Mouse (Mus musculus): ENCODE results near the gene Atp5j2.
"Not testable (repeated sequence)": the region's sequence is repeated elsewhere in the genome, so short reads cannot be mapped to it uniquely, and the experiment has no call there.

Gene Atp5j2

GRCm38 (mm10) chr5:145191962-145192361 is at the start of gene Atp5j2:
Gene Atp5j2, minus strand, starts transcription at chr5:145192062.
- DNase-seq, result no peak

- DNase-seq, result peak; percentile 31 to 53
Observed at GRCm38 (mm10) chr5:145234636-145235035, 42.8 kb upstream of the Atp5j2 start.

GRCm38 (mm10) chr5:145231893-145232411 is 40.1 kb upstream of the Atp5j2 start:
- DNase-seq, result peak in 1 of 2 experiments; percentile 23

- DNase-seq, result peak; percentile 97 to 98
Observed at GRCm38 (mm10) chr5:145231367-145231871, 39.6 kb upstream of the Atp5j2 start, which contains the start of gene Zfp655. Gene Zfp655, plus strand, starts transcription at chr5:145231715.

GRCm38 (mm10) chr5:145230641-145231040 is 38.8 kb upstream of the Atp5j2 start:
- peak; percentile 29 to 32 for DNase-seq

- not testable (repeated sequence) for DNase-seq
Observed at GRCm38 (mm10) chr5:145229283-145229682, 37.4 kb upstream of the Atp5j2 start.

GRCm38 (mm10) chr5:145226453-145226852 is 34.6 kb upstream of the Atp5j2 start:
- no peak for DNase-seq

- DNase-seq, result no peak
Observed at GRCm38 (mm10) chr5:145223395-145223794, 31.5 kb upstream of the Atp5j2 start.

- DNase-seq, result no peak
Observed at GRCm38 (mm10) chr5:145222840-145223239, 31.0 kb upstream of the Atp5j2 start.

GRCm38 (mm10) chr5:145219981-145220380 is 28.1 kb upstream of the Atp5j2 start:
- peak; percentile 67 to 72 for DNase-seq

GRCm38 (mm10) chr5:145218671-145219070 is 26.8 kb upstream of the Atp5j2 start:
- no peak for DNase-seq

GRCm38 (mm10) chr5:145218206-145218605 is 26.3 kb upstream of the Atp5j2 start:
- DNase-seq, result peak in 1 of 2 experiments; percentile 63

- DNase-seq, result no peak
Observed at GRCm38 (mm10) chr5:145217746-145218145, 25.9 kb upstream of the Atp5j2 start.

- peak; percentile 21 to 52 for DNase-seq
Observed at GRCm38 (mm10) chr5:145214679-145215078, 22.8 kb upstream of the Atp5j2 start.

- no peak for DNase-seq
Observed at GRCm38 (mm10) chr5:145213505-145213904, 21.6 kb upstream of the Atp5j2 start.

- no peak for DNase-seq
Observed at GRCm38 (mm10) chr5:145212216-145212615, 20.4 kb upstream of the Atp5j2 start.

GRCm38 (mm10) chr5:145211340-145211739 is 19.5 kb upstream of the Atp5j2 start:
- DNase-seq, result no peak

- DNase-seq, result not testable (repeated sequence)
Observed at GRCm38 (mm10) chr5:145208391-145208790, 16.5 kb upstream of the Atp5j2 start.

- DNase-seq, result no peak
Observed at GRCm38 (mm10) chr5:145207954-145208353, 16.1 kb upstream of the Atp5j2 start.

GRCm38 (mm10) chr5:145207385-145207784 is 15.5 kb upstream of the Atp5j2 start:
- DNase-seq, result no peak

- peak in 1 of 2 experiments; percentile 4 for DNase-seq
Observed at GRCm38 (mm10) chr5:145205041-145205440, 13.2 kb upstream of the Atp5j2 start.

GRCm38 (mm10) chr5:145203936-145204691 is 12.3 kb upstream of the Atp5j2 start, which contains the start of gene Zkscan5:
Gene Zkscan5, plus strand, starts transcription at chr5:145204562.
- peak; percentile 99 for DNase-seq

- DNase-seq, result no peak
Observed at GRCm38 (mm10) chr5:145202446-145202845, 10.6 kb upstream of the Atp5j2 start.

Data from kidney, postnatal 36 days (tissue).